Mouse (Mus musculus) left cerebral cortex, postnatal 14 days (tissue): Measurements from ENCODE around the gene Disp1. TPM values are rescaled to one million over a fixed set of nuclear protein-coding genes. Genes with fewer than 3 reads are reported as not detected.

ENCODE experiments used
- DNase-seq, 2 experiments: peaks; one replicate each; pipeline ENCODE4 v3.0.0; 2021 to 2022; ENCODE audit warnings: low spot score in 2 of 2, mixed read lengths in 1 of 2
- intact Hi-C: fragments of 180-260 bp; cut with DNase I; formaldehyde crosslinking; loops from one replicate; pipeline ENCODE4 v1.15.1; 2025
- total RNA-seq, 2 experiments: library from RNA; stranded (reverse); gene quantifications; 2 replicates each; pipeline ENCODE4 v1.2.3; 2021

Disp1 gene
- total RNA-seq, 2 experiments from 2014 or later = 5.1 to 5.9 TPM

DNA sequence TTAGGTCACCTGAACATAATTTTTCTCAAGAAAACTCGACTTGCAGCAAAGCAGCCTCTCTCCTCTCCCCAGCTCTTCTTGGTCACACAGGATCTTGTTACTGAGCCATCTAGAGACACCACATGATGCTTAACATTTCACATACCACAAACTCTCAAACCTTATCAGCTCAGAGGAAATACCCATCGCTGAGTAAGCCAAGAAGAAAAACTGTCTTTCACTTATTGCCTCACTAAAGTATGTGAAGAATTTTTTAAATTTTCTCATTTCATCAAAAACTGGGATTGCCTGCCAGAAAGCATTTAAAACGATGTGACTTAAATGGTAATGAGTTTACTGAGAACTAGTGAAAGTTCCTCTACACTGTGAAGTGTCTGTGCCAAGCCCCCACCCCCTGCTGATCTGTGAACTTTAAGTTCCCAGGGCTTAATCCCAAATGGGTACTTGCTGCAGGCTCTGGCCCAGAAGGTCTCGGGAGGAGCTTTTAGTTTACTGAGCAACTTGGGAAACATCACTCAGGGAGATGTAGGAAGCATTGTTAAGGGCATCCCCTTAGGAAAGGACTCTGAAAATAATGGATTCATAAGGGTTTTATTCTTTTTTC is 76.6 kb downstream of the Disp1 start:
- DNase-seq = no peak
- intact Hi-C loops = no loop called here

DNA sequence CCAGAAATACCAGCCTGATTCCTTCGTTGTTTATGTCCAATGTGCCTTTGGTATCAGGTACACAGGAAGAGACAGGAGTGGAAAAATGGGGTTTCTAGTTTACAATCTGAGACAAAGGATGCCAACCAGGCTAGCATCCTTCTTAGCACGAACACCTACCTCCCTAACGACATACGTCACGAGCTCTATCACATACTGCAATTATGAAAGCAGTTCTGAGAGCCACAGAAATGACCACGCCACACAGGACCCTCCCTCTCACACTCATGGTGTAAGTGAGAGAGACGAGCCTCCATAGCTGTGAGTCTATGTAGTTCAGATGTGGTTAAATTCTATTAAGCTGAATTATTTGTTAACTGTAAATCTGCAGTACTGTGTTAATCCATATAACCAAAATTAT is 78.1 kb downstream of the Disp1 start:
- no peak for DNase-seq
- intact Hi-C loops = no loop called here

DNA sequence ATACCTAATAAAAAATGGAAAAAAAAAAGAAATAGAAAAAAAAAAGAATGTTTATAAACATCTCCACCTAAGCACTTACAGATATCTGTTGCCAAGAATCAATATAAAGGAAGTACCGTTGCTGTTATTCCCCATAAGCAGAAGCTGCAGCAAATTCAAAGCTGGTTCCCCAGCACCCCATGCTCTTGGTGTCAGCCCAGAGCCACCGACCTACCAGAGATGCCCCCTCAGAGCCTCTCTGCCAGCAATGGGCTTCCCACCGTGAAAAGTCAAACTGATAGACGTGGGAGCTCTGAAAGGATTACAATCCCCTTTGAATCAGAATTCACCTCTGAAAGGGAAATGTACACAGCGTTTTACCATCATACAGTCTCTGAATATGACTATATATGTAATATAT is 78.8 kb downstream of the Disp1 start:
- intact Hi-C loops = no loop called here

GRCm38 (mm10) chr1:183141329-183141728 is 80.0 kb downstream of the Disp1 start:
- no peak for DNase-seq
- intact Hi-C loops = no loop called here

More for the DNA sequence above, 78.8 kb downstream of the Disp1 start:
- DNase-seq = no peak

DNA sequence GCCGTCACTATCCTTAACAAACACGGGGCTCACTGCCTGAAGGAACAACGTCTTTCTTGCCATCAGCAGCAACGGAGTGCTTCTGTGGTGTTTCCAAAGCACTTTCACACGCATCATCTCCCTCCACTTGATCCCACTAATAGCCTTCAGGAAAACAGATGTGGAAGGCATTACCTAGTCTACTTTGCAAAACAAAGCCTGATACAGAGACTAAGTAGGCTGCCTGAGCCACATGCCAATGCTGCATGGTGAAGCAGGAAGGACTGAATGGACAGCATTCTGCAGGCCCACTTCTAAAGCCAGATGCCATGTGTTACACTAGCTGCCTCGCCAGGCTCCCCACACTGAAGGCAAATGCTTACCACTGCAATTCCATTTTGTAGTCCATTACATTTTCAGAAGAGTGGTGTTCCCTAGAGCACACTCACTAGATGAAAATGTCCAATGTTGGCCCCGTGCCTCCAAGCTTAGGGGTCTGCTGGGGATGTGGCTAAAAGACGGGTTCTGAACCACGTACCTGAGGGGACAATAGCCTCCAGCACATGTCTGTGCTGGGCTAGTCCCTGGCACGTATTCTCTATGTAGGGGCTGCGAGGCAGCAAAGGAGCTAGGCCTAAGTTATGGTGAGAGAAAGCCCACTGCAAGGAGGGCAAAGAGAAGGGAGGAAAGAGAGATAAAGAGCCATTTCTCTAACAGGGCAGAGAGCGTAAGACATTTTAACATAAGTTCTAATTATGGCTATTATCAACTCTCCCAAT is 80.6 kb downstream of the Disp1 start:
- DNase-seq = no peak
- intact Hi-C loops = no loop called here

GRCm38 (mm10) chr1:183138088-183138487 is 83.2 kb downstream of the Disp1 start:
- no peak for DNase-seq
- intact Hi-C loops = no loop called here

- no peak for DNase-seq
- intact Hi-C loops = no loop called here
Measured at GRCm38 (mm10) chr1:183134427-183134826, 86.9 kb downstream of the Disp1 start.

GRCm38 (mm10) chr1:183133440-183133839 is 87.9 kb downstream of the Disp1 start:
- DNase-seq = no peak
- intact Hi-C loops = no loop called here

DNA sequence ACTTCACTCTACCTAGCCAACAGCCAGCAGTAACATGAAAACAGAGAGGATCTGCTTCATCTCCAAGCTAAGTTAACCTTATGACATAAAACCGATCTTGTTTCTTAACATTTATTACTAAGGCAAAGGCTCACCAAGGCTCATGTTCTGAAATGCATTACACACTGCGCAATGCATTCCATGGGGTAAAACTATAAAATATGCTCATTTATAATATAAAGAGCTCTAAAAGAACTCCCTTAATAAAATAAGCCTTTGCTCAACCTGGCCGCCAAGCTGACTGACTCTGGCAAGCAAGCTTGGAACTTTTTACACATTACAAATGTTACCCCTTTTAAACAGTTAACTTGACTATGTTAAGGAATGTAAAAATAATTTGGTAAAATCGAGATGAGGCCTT is 94.1 kb downstream of the Disp1 start:
- intact Hi-C loops = no loop called here
- DNase-seq = no peak

- no peak for DNase-seq
- intact Hi-C loops = no loop called here
Measured at GRCm38 (mm10) chr1:183123725-183124124, 97.6 kb downstream of the Disp1 start.

DNA sequence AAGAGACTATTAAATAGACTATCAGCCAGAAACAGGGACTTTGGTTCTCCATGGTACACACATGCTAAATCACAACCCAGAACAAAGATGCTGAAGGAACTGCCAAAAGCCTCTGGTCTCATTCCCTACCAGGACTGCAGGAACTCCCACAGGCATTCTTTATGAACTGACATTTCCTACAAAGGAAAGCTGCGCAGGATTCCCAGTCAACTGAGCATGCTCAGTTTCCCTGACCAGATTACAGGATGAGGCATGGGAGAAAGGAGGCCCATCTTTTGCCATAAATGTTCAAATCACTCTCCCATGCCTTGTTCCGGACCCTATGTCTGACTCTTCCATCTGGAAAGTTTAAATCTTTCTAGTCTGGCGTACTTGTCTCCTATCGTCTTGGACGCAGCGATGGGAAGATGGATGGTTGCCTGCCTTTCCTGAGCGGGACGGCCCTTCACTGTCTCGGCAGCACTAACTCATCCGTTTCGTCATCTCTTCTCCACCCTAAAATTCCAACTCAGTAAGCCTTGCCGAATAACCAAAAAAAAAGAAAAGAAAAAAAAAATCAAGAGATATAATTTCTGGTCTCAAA is 100.9 kb downstream of the Disp1 start:
- intact Hi-C loops = no loop called here
- DNase-seq = no peak

GRCm38 (mm10) chr1:183117827-183118825 is 103.2 kb downstream of the Disp1 start:
- intact Hi-C loops = no loop called here
- DNase-seq = no peak

- no peak for DNase-seq
- intact Hi-C loops = no loop called here
Measured at GRCm38 (mm10) chr1:183116946-183117826, 104.1 kb downstream of the Disp1 start.

DNA sequence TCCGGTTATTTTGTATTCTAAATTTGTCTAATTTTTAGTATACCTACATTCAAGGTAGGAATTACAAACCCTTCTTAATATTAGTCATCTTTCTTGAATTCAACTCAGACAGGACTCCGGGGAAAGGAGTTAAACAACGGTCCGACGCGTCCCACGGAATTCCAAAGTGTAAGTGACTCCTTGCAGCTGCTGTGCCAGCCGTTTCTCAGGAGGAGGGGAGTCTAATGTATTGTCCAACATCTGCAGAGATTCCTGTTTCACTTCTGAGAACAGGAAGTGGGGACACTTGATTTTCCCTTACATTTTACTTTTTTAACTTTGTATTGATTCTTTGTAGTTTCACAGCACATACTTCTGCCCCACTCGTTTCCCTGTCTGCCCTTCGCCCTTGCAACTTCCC is 104.9 kb downstream of the Disp1 start:
- no peak for DNase-seq
- intact Hi-C loops = no loop called here

- DNase-seq = no peak
- intact Hi-C loops = no loop called here
Measured at GRCm38 (mm10) chr1:183115076-183115475, 106.2 kb downstream of the Disp1 start.

- DNase-seq = no peak
- intact Hi-C loops = no loop called here
Measured at GRCm38 (mm10) chr1:183114554-183114953, 106.8 kb downstream of the Disp1 start.

DNA sequence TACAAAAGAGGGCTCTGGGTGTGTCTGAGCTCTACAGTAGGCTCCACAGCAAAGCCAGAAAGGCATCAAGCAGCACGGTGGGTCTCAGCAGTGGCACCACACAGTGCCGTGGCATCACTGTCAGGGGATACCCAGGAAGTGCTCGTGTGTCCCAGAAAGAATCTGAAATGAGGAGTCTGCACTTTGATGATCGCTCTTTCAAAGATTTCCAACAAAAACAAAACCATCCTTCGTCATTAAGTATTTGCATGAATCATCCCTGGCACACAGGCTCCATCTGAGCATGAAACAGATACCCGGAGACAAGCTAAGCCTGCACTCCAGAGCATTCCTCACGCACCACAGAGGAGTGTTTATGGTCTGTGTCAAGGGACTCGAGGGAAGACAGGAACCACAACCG is 107.8 kb downstream of the Disp1 start:
- intact Hi-C loops = no loop called here
- DNase-seq = peak in 1 of 2 experiments; percentile 11

DNA sequence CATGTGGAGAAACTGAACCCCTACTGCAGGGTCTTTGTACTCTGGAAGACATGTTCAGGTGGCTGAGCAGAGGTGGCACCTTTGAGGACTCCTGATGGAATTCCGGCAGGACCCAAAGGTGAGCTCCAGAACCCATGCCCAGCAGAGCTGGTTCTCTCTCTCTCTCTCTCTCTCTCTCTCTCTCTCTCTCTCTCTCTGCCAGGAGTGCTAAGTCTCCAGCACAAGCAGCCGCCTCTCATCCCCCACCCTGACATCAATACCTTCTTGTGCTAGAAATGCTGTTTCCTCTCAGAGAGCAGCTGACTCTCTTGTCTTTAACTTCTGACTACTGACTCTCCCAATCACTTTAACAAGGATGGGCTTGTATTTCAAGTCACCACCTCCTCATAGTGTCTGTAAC is 113.8 kb downstream of the Disp1 start:
- intact Hi-C loops = no loop called here
- DNase-seq = no peak

GRCm38 (mm10) chr1:183104696-183105095 is 116.6 kb downstream of the Disp1 start:
- intact Hi-C loops = no loop called here
- DNase-seq = no peak
